Mouse (Mus musculus) embryonic fibroblast, embryonic 13.5 days (primary cell): ENCODE measurements around the gene Syce2. TPM values are rescaled to one million over a fixed set of nuclear protein-coding genes. Genes with fewer than 3 reads are reported as not detected.
A peak's percentile ranks its signal among the peaks of the same experiment; 100 is the strongest.

Source experiments
- H3K27ac ChIP-seq: 2 replicates; pipeline ENCODE4 v1.5.1; 2012; ENCODE audit warnings: low read length, control low read depth, inconsistent platforms; ENCODE audit not compliant: insufficient read depth
- H3K4me1 ChIP-seq: 2 replicates; pipeline ENCODE4 v1.6.1; 2011; ENCODE audit warnings: low read length; ENCODE audit not compliant: control insufficient read depth, insufficient read depth
- H3K4me3 ChIP-seq: 2 replicates; pipeline ENCODE4 v1.5.1; 2011; ENCODE audit warnings: mild to moderate bottlenecking, control low read depth, low read length; ENCODE audit not compliant: insufficient read depth
- CTCF ChIP-seq: IDR thresholded peaks from 2 replicates; pipeline ENCODE4 v1.5.1; 2011; ENCODE audit warnings: mild to moderate bottlenecking, control low read depth, low read length, moderate library complexity, borderline replicate concordance; ENCODE audit not compliant: insufficient read depth
- POLR2A ChIP-seq: IDR thresholded peaks from 2 replicates; pipeline ENCODE4 v1.6.1; 2011; ENCODE audit warnings: low read depth, mild to moderate bottlenecking, control low read depth, low read length, moderate library complexity
- polyA plus RNA-seq: library from polyadenylated mRNA; stranded (reverse); fragments of >200 nt; gene quantifications from 2 replicates; pipeline ENCODE4 v1.2.4, GENCODE M21; 2011; ENCODE audit warnings: low read depth; ENCODE audit not compliant: missing spikeins, insufficient read length

Gene Syce2
- polyA plus RNA-seq, 1 experiment = 18.9 TPM

GRCm38 (mm10) chr8:84834002-84834865 lies 37.7 kb upstream of the Syce2 start:
- no peak overlapping the region for H3K4me3 ChIP-seq
- no peak overlapping the region for H3K27ac ChIP-seq
- no peaks in the 10 kb centered on the region; the same call in 1 of the 2 replicates for H3K4me1 ChIP-seq
- TF ChIP-seq CTCF (no peak), POLR2A (no peak)

GRCm38 (mm10) chr8:84834866-84835855 lies 36.8 kb upstream of the Syce2 start:
- no peak overlapping the region for H3K4me3 ChIP-seq
- no peak for TF ChIP-seq CTCF
- H3K27ac ChIP-seq = no peak overlapping the region
- H3K4me1 ChIP-seq = no peaks in the 10 kb centered on the region; the same call in 1 of the 2 replicates

DNA sequence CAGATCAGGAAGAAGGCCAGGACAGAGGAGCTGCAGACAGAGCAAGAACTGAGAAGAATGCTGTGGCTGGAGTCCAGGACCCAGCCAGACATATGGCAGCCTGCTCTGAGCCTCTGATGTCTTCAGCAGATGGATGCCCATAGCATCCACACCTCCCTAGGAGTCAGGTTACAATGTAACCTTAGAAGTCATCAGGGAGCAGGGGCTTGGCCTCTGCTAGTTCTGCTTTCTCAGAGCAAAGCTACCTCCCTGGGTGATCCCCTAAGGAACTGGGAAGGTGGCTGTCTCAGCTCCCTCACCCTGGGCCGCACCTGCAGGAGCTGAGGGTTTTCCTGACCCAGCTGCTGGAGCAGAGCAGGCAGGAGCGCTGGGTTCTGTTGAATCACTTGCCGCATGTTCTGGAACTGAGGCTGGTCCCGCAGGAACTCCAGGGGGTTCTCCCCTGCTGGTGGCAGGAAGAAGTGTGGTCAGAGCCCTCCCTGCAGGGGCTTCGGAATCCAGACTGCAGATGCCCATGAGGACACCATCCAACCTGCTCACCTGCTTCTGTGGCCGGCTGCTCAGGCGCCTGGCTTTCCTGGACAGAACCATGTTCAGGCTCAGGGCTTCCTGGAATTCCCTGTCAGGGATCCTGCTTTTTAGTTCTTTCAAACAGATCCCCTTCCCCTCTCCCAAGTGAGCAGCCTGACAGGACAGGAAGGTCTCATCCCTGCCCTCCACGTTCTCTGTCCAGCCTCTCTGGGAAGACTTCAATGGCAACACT lies 34.6 kb upstream of the Syce2 start:
- Histone ChIP-seq H3K4me3 (no peak overlapping the region), H3K27ac (no peak overlapping the region), H3K4me1 (no peaks in the 10 kb centered on the region; the same call in 1 of the 2 replicates)
- TF ChIP-seq CTCF = no peak
- TF ChIP-seq POLR2A = no peak

- Histone ChIP-seq H3K27ac (no peak overlapping the region), H3K4me3 (no peak overlapping the region), H3K4me1 (no peaks in the 10 kb centered on the region; the same call in 1 of the 2 replicates)
- TF ChIP-seq POLR2A (0 out of 2 replicates have a peak, but pooled peaks have one; percentile 11), CTCF (no peak)
Observed at GRCm38 (mm10) chr8:84837912-84838470, 33.9 kb upstream of the Syce2 start.

GRCm38 (mm10) chr8:84838513-84838912 lies 33.4 kb upstream of the Syce2 start:
- Histone ChIP-seq H3K27ac (no peak overlapping the region), H3K4me1 (no peaks in the 10 kb centered on the region; the same call in 1 of the 2 replicates), H3K4me3 (no peak overlapping the region)
- no peak for TF ChIP-seq POLR2A
- TF ChIP-seq CTCF = no peak

- Histone ChIP-seq H3K4me3 (peak overlapping the region; percentile 77), H3K27ac (peak overlapping the region; percentile 64; the same call in 1 of the 2 replicates), H3K4me1 (no peaks in the 10 kb centered on the region; the same call in 1 of the 2 replicates)
- TF ChIP-seq POLR2A (no peak), CTCF (no peak)
Observed at GRCm38 (mm10) chr8:84839411-84839810, 32.5 kb upstream of the Syce2 start.

- TF ChIP-seq POLR2A (no peak; the same call in 1 of the 2 replicates), CTCF (no peak)
- peak overlapping the region; percentile 77 for H3K4me3 ChIP-seq
- H3K4me1 ChIP-seq = no peaks in the 10 kb centered on the region; the same call in none of the 2 replicates
- H3K27ac ChIP-seq = peak overlapping the region; percentile 64
Observed at GRCm38 (mm10) chr8:84839875-84840247, 32.0 kb upstream of the Syce2 start.

GRCm38 (mm10) chr8:84840248-84840999 lies 31.5 kb upstream of the Syce2 start, which contains the start of gene Rad23a:
TSS of gene Rad23a (minus strand) at chr8:84840665.
- peak within 1 kb of the TSS; percentile 77 for H3K4me3 ChIP-seq
- H3K4me1 ChIP-seq = no peaks in the 10 kb centered on the region; the same call in none of the 2 replicates
- TF ChIP-seq POLR2A (peak; percentile 92), CTCF (no peak)
- peak within 1 kb of the TSS; percentile 64 for H3K27ac ChIP-seq
